Mouse (Mus musculus): ENCODE data around the gene Tbc1d2. TPM values are rescaled to one million over a fixed set of nuclear protein-coding genes. Genes with fewer than 3 reads are reported as not detected.

The Tbc1d2 gene
- total and polyA plus RNA-seq, 2 experiments from 2014 or later, result 0.93 to 6.2 TPM

GRCm38 (mm10) chr4:46558672-46559667, 91.0 kb downstream of the Tbc1d2 start:
- H3K4me3 ChIP-seq (ENCODE audit: low read depth, low read length), result no peak overlapping the region
- ATAC-seq (ENCODE audit: insufficient read depth, low read depth), result no peak
- no peak overlapping the region for H3K4me2 ChIP-seq (ENCODE audit: low read depth, low read length)
- TF ChIP-seq CTCF (IDR thresholded peaks at IDR 0.05; ENCODE audit: low read depth) (no peak), EP300 (IDR thresholded peaks at IDR 0.05; ENCODE audit: low read depth) (no peak)
- no peak for DNase-seq (ENCODE audit: low spot score)
- no peak overlapping the region for H3K27ac ChIP-seq (ENCODE audit: low read depth)
- H3K27me3 ChIP-seq (ENCODE audit: control insufficient read depth, insufficient read depth, low read length), result no peaks in the 10 kb centered on the region; the same call in 1 of the 2 replicates
- no peaks in the 10 kb centered on the region for H3K9me3 ChIP-seq (replicated peaks; ENCODE audit: control insufficient read depth, low read length)
- WGBS, result 62% methylated on average over 22 of the region's 22 CpGs
- H3K36me3 ChIP-seq (replicated peaks; ENCODE audit: control insufficient read depth, insufficient read depth, low read length), result no peaks in the 10 kb centered on the region
- H3K9ac ChIP-seq (replicated peaks; ENCODE audit: low read depth, low read length), result no peak overlapping the region
- H3K4me1 ChIP-seq (ENCODE audit: control insufficient read depth, insufficient read depth), result no peaks in the 10 kb centered on the region

- no peaks in the 10 kb centered on the region; the same call in 1 of the 2 replicates for H3K27me3 ChIP-seq (ENCODE audit: control insufficient read depth, insufficient read depth, low read length)
- no peak overlapping the region for H3K27ac ChIP-seq (ENCODE audit: low read depth)
- H3K4me2 ChIP-seq (ENCODE audit: low read depth, low read length), result no peak overlapping the region
- WGBS, result 63% methylated on average over 3 of the region's 3 CpGs
- ATAC-seq (ENCODE audit: insufficient read depth, low read depth), result no peak
- no peak for DNase-seq (ENCODE audit: low spot score)
- no peaks in the 10 kb centered on the region for H3K4me1 ChIP-seq (ENCODE audit: control insufficient read depth, insufficient read depth)
- TF ChIP-seq CTCF (IDR thresholded peaks at IDR 0.05; ENCODE audit: low read depth), result no peak
- TF ChIP-seq EP300 (IDR thresholded peaks at IDR 0.05; ENCODE audit: low read depth), result no peak
- H3K36me3 ChIP-seq (replicated peaks; ENCODE audit: control insufficient read depth, insufficient read depth, low read length), result no peaks in the 10 kb centered on the region
- no peak overlapping the region for H3K4me3 ChIP-seq (ENCODE audit: low read depth, low read length)
- no peak overlapping the region for H3K9ac ChIP-seq (replicated peaks; ENCODE audit: low read depth, low read length)
- no peaks in the 10 kb centered on the region for H3K9me3 ChIP-seq (replicated peaks; ENCODE audit: control insufficient read depth, low read length)
Observed at GRCm38 (mm10) chr4:46556933-46557332, 93.1 kb downstream of the Tbc1d2 start.

GRCm38 (mm10) chr4:46555762-46556161, 94.2 kb downstream of the Tbc1d2 start:
- H3K9me3 ChIP-seq (replicated peaks; ENCODE audit: control insufficient read depth, low read length), result no peaks in the 10 kb centered on the region
- no peaks in the 10 kb centered on the region; the same call in 1 of the 2 replicates for H3K27me3 ChIP-seq (ENCODE audit: control insufficient read depth, insufficient read depth, low read length)
- TF ChIP-seq EP300 (IDR thresholded peaks at IDR 0.05; ENCODE audit: low read depth), result no peak
- no peak for TF ChIP-seq CTCF (IDR thresholded peaks at IDR 0.05; ENCODE audit: low read depth)
- H3K36me3 ChIP-seq (replicated peaks; ENCODE audit: control insufficient read depth, insufficient read depth, low read length), result no peaks in the 10 kb centered on the region
- H3K4me1 ChIP-seq (ENCODE audit: control insufficient read depth, insufficient read depth), result no peaks in the 10 kb centered on the region
- H3K9ac ChIP-seq (replicated peaks; ENCODE audit: low read depth, low read length), result no peak overlapping the region
- no peak overlapping the region for H3K27ac ChIP-seq (ENCODE audit: low read depth)
- DNase-seq (ENCODE audit: low spot score), result no peak
- no peak for ATAC-seq (ENCODE audit: insufficient read depth, low read depth)
- 85% methylated on average over 9 of the region's 9 CpGs for WGBS
- no peak overlapping the region for H3K4me3 ChIP-seq (ENCODE audit: low read depth, low read length)
- H3K4me2 ChIP-seq (ENCODE audit: low read depth, low read length), result no peak overlapping the region

Other genes with a start within 250 kb of the Tbc1d2 start
- gene Hemgn, start 236.7 kb downstream of the Tbc1d2 start, total RNA-seq (2014; rRNA removed; ENCODE audit: low replicate concordance), result 0.27 TPM in 1 of 2 replicates, not detected in the other
- 0.37 TPM in 1 of 2 replicates, not detected in the other for gene Hemgn, start 236.7 kb downstream of the Tbc1d2 start, polyA plus RNA-seq (2015; fragmentation: Nextera tagmentation; extraction: Ambion mirVana)
- gene Anp32b, start 199.3 kb downstream of the Tbc1d2 start, total RNA-seq (2014; rRNA removed; ENCODE audit: low replicate concordance), result 3.6 and 9.2 TPM in 2 replicates
- 75.8 and 76.0 TPM in 2 replicates for gene Anp32b, start 199.3 kb downstream of the Tbc1d2 start, polyA plus RNA-seq (2015; fragmentation: Nextera tagmentation; extraction: Ambion mirVana)
- 54.2 and 54.6 TPM in 2 replicates for gene Nans, start 161.0 kb downstream of the Tbc1d2 start, total RNA-seq (2014; rRNA removed; ENCODE audit: low replicate concordance)
- gene Nans, start 161.0 kb downstream of the Tbc1d2 start, polyA plus RNA-seq (2015; fragmentation: Nextera tagmentation; extraction: Ambion mirVana), result 36.2 and 38.2 TPM in 2 replicates
- 3.4 and 10.9 TPM in 2 replicates for gene Trim14, start 114.1 kb downstream of the Tbc1d2 start, total RNA-seq (2014; rRNA removed; ENCODE audit: low replicate concordance)
- 0.46 and 0.85 TPM in 2 replicates for gene Trim14, start 114.1 kb downstream of the Tbc1d2 start, polyA plus RNA-seq (2015; fragmentation: Nextera tagmentation; extraction: Ambion mirVana)
- gene Coro2a, start 48.0 kb downstream of the Tbc1d2 start, total RNA-seq (2014; rRNA removed; ENCODE audit: low replicate concordance), result 0.70 and 1.6 TPM in 2 replicates
- 0.22 and 0.26 TPM in 2 replicates for gene Coro2a, start 48.0 kb downstream of the Tbc1d2 start, polyA plus RNA-seq (2015; fragmentation: Nextera tagmentation; extraction: Ambion mirVana)